Mouse (Mus musculus) embryo, embryonic 11 days (tissue): ENCODE measurements around the gene Umps.

ENCODE experiments used
- DNase-seq: peaks from one replicate; pipeline ENCODE4 v3.0.0-alpha.2; 2015

The Umps gene

GRCm38 (mm10) chr16:33966538-33967282 is at the start of gene Umps:
Umps (minus strand) TSS chr16:33967038.
- DNase-seq, result peak; percentile 94

- no peak for DNase-seq
These were observed 45.4 kb upstream of the Umps start for GRCm38 (mm10) chr16:34011991-34012845.

- DNase-seq, result no peak
These were observed 42.7 kb upstream of the Umps start for GRCm38 (mm10) chr16:34009567-34009966.

- DNase-seq, result no peak
These were observed 39.1 kb upstream of the Umps start for GRCm38 (mm10) chr16:34005986-34006385.

- peak; percentile 31 for DNase-seq
These were observed 37.3 kb upstream of the Umps start for GRCm38 (mm10) chr16:34004128-34004578.

GRCm38 (mm10) chr16:34003566-34004127 is 36.8 kb upstream of the Umps start:
- DNase-seq, result no peak

GRCm38 (mm10) chr16:34000715-34001114 is 33.9 kb upstream of the Umps start:
- DNase-seq, result no peak

- peak; percentile 63 for DNase-seq
These were observed 32.5 kb upstream of the Umps start for GRCm38 (mm10) chr16:33999388-33999787.

GRCm38 (mm10) chr16:33998011-33998410 is 31.2 kb upstream of the Umps start:
- no peak for DNase-seq

- DNase-seq, result peak; percentile 84
These were observed 29.2 kb upstream of the Umps start for GRCm38 (mm10) chr16:33996030-33996429.

DNA sequence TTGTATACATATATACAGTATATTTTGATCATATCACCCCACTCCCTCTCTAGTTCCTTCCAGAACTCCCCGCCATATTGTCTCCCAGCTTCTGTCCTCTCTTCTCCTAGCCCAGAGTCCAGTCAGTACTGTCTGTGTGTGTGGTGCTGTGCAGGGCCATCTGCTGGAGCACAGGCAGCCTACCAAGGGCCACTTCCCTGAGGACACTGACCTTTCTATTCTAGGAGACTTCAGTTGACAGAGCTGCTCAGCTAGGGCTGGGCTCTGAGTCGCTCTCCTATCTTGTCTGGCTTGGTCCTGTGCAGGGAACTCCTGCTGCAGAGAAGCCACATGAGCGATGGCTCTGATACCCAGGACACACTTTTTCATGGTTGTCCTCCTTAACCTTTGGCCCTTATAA is 28.7 kb upstream of the Umps start:
- no peak for DNase-seq

DNA sequence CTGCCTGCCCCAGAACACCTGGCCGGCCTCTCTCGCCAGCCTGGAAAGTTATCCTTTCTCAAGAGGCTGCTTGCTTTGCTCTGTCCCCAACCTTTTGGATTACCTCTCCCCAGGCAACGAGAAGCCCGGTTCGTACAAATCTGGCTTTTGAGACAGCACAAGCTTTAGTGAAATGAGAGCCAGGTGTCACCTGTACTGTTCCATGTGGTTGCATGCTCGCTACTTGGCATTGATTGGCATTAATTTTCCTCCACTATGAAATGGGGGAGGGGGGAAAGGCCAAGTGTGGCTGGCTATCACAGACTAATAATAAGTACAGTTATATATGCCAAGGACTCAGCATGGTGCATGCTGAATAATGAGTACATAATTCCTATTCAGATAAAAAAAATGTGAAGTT is 27.5 kb upstream of the Umps start:
- no peak for DNase-seq

DNA sequence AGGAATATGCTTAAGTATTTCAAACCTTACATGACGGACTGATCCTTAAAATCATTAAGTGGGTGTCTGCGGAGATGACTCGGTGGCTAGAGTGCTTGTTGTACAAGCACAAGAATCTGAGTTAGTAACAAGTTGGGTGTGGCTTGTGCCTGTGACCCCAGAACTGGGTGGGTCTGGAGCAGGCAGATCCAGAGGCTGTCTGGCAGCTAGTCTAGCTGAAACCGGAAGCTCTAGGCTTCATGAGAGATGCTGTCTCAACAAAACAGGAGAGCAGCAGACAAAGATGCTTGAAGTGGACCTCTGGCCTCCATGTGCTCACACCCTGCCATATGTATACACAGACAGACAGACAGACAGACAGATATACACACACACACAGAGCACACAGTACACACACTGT is 23.9 kb upstream of the Umps start:
- no peak for DNase-seq

- DNase-seq, result no peak
These were observed 22.3 kb upstream of the Umps start for GRCm38 (mm10) chr16:33989106-33989505.

GRCm38 (mm10) chr16:33988358-33989012 is 21.6 kb upstream of the Umps start:
- peak; percentile 60 for DNase-seq

DNA sequence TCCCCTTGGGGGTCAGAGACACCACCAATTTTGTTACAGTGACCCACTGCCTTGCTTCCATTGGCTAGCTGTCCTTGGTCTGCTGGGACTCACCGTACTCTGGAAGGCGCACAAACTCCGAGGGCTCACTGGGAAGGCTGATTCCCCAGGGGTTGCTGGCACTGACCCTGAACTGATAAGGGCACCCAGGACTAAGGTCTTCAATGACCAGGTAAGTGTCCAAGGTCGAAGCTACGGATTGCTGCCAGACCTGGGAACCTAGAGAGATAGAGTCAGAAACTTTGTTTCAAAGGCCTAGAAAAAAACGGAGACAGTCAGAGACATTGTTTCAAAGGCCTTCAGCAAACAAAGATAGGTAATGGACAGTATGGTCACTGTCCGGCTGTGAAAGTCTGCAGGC is 20.2 kb upstream of the Umps start:
- DNase-seq, result no peak

DNA sequence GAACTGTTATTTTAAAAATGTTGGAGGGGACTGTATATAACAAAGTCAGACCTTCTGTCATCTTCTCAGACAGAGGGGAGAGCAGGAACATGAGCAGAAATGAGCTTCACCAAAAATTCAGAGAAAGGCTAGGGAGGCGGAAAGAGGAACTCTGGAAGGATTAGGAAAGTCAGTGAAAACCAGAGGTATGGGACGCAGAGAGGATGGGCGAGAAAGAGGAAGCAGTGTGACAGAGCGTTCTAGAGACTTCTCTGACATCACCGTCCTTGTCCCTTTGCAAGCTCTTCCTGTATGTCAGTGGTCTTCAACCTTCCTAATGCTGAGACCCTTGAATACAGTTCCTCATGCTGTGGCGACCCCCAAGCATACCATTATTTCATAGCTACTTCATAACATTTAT is 18.5 kb upstream of the Umps start:
- no peak for DNase-seq

DNA sequence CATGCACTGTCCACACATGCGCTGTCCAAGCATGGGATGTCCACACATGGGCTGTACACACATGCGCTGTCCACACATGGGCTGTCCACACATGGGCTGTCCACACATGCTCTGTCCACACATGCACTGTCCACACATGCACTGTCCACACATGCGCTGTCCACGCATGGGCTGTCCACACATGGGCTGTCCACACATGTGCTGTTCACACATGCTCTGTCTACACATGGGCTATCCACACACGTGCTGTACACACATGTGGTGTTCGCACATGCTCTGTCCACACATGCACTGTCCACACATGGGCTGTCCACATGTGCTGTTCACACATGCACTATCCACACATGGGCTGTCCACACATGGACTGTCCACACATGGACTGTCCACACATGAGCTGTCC is 16.9 kb upstream of the Umps start:
- no peak for DNase-seq

DNA sequence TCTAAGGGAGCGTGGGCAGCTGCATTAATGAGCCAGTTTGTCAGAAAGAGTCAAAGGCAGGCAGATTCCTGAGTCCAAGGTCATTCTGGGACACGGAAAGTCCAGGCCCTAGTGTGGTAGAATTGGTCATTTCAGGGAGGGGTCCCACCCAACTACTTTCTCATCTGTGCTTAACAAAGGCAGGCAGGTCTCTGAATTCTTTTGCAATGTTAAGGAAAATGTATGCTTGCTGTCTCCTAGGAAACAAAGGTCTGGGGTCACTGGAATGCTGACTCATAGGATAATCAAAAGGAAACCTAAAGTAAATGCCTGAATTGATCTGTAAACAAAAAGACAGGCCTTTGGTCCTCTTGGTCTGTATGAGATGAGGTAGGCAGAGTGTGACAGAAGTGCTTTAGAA is 13.0 kb upstream of the Umps start:
- DNase-seq, result no peak

DNA sequence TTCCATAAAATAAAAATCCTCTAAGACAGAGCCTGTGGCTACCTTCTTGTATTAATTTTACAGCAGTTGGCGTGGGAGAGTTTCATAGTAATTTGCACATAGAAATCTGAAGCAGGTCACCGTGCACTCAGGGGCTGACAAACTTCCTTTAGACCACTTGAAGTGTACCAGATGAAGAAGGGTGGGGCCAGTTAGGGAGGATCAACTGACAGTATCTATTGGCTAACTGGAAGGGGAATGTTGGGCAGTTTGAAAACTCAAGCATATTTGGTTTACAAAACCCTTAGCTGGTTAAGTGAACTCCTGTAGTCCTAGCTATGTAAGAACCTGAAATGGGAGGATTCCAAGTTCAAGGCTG is 424 bp upstream of the Umps start:
- DNase-seq, result no peak

- no peak for DNase-seq
These were observed 830 bp downstream of the Umps start for GRCm38 (mm10) chr16:33965878-33966537.

- no peak for DNase-seq
These were observed 3.3 kb downstream of the Umps start for GRCm38 (mm10) chr16:33963509-33963908.

- DNase-seq, result no peak
These were observed 12.0 kb downstream of the Umps start for GRCm38 (mm10) chr16:33954793-33955192.
